Comparison of ENCODE assay signal across 23 mouse cellular contexts in the genomic region with DNA sequence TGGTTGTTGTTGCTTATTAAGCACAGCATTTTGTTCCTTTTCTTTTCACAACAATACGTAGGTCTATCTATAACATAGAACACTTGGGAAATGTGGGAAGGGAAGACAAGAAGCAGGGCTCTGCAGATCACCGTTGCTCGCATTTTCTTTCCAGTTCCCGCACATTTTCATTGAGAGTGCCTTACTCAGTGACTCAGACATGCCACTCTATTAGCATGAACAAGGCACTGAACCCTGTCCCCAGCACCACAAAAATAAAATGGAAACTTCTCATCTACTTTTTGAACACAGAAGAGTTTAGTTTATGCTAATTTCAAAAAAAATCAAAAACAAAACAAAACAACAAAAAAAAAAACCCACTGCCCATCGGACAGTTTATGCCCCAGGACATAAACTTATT. TPM values are rescaled to one million over a fixed set of nuclear protein-coding genes. Genes with fewer than 3 reads are reported as not detected.
A peak's percentile ranks its signal among the peaks of the same experiment; 100 is the strongest.
DNase-seq lines count a peak whose midpoint lies in the region; ATAC-seq lines count a peak whose summit lies in the region.
"Had no signal": no experiment of that assay in that cellular context is flagged by ENCODE, and none has a peak within 500 bp of the region (broad histone marks: within the 10 kb centered on the region; RNA-seq: fewer than 3 reads in every experiment).

No protein-coding gene starts in this region.

- peaks cover 13% of the 10 kb centered on the region for H3K4me1 ChIP-seq in heart, embryonic 16.5 days (ENCODE audit: control insufficient read depth, insufficient read depth, low read length)

- no peak overlapping the region; the same call in 1 of the 2 replicates for H3K9ac ChIP-seq in heart, embryonic 16.5 days (ENCODE audit: low read length)
- H3K9ac ChIP-seq: embryonic facial prominence, embryonic 15.5 days; forebrain, embryonic 12.5 days; forebrain, postnatal 0 days; hindbrain, embryonic 12.5 days; limb, embryonic 13.5 days; lung, embryonic 15.5 days; neural tube, embryonic 13.5 days had no signal

- intact Hi-C loops in heart, postnatal 10 days (cut with DNase I), result no loop called here
- intact Hi-C loops in heart, postnatal 14 days (cut with DNase I), result no loop called here

- no peaks in the 10 kb centered on the region for H3K27me3 ChIP-seq in heart, embryonic 16.5 days (ENCODE audit: control insufficient read depth, insufficient read depth, low read length)
- H3K27me3 ChIP-seq: embryonic facial prominence, embryonic 15.5 days; forebrain, embryonic 12.5 days; hindbrain, embryonic 12.5 days; limb, embryonic 13.5 days; lung, embryonic 15.5 days; neural tube, embryonic 13.5 days had no signal

- ATAC-seq in heart, embryonic 16.5 days (replicated peaks; ENCODE audit: extremely low read depth, insufficient read depth, low FRiP score), result no peak
- ATAC-seq: forebrain, postnatal 0 days; intestine, embryonic 16.5 days had no signal

- no peak overlapping the region; the same call in 1 of the 2 replicates for H3K4me3 ChIP-seq in heart, embryonic 16.5 days (ENCODE audit: low read length)
- H3K4me3 ChIP-seq: embryonic facial prominence, embryonic 10.5 days; embryonic facial prominence, embryonic 15.5 days; forebrain, embryonic 12.5 days; hindbrain, embryonic 12.5 days; limb, embryonic 13.5 days; lung, embryonic 15.5 days; midbrain, embryonic 10.5 days; myocyte; neural tube, embryonic 13.5 days had no signal

- 96% methylated on average over 5 of the region's 5 CpGs for WGBS in heart, embryonic 16.5 days

- H3K9me3 ChIP-seq in heart, embryonic 16.5 days (replicated peaks; ENCODE audit: control insufficient read depth, low read length), result no peaks in the 10 kb centered on the region
- H3K9me3 ChIP-seq: embryonic facial prominence, embryonic 10.5 days; embryonic facial prominence, embryonic 15.5 days; forebrain, embryonic 12.5 days; G1E; hindbrain, embryonic 12.5 days; limb, embryonic 13.5 days; lung, embryonic 15.5 days; midbrain, embryonic 10.5 days; neural tube, embryonic 13.5 days had no signal

- H3K27ac ChIP-seq in heart, embryonic 16.5 days (ENCODE audit: low read length), result no peak overlapping the region; the same call in 1 of the 2 replicates
- H3K27ac ChIP-seq: embryonic facial prominence, embryonic 10.5 days; forebrain, embryonic 12.5 days; hindbrain, embryonic 12.5 days; hindbrain, postnatal 0 days; limb, embryonic 13.5 days; lung, embryonic 15.5 days; midbrain, embryonic 10.5 days; neural tube, embryonic 13.5 days had no signal

- H3K4me2 ChIP-seq in heart, embryonic 16.5 days (ENCODE audit: low read depth, low read length), result peak overlapping the region; percentile 55
- H3K4me2 ChIP-seq: embryonic facial prominence, embryonic 15.5 days; forebrain, embryonic 12.5 days; hindbrain, embryonic 12.5 days; limb, embryonic 13.5 days; liver, embryonic 11.5 days; lung, embryonic 15.5 days; neural tube, embryonic 13.5 days had no signal

- peak; percentile 22 for DNase-seq in heart, adult 11 months
- DNase-seq in heart, postnatal 10 days, result no peak
- no peak for DNase-seq in heart, postnatal 14 days
- DNase-seq in right cerebral cortex, postnatal 25 days, result peak; percentile 2
- no peak for DNase-seq in right cerebral cortex, postnatal 4 days
- no peak for DNase-seq in thymus, postnatal 4 days
- DNase-seq: adrenal gland, adult 8-10 months; forebrain, postnatal 0 days; kidney, adult 9 months had no signal

- H3K36me3 ChIP-seq in heart, embryonic 16.5 days (ENCODE audit: control insufficient read depth, insufficient read depth), result no peaks in the 10 kb centered on the region
- H3K36me3 ChIP-seq: G1E; lung, embryonic 15.5 days had no signal

RNA-seq across cellular contexts. Expression of a gene that starts 34.5 kb away (rescaled TPM):
- 10 to 100 TPM; 22.9 to 28.6 TPM for total RNA-seq in heart, postnatal 10 days (2021)
- polyA plus RNA-seq in heart, embryonic 16.5 days (2015; fragmentation: Nextera tagmentation; extraction: Ambion mirVana), result 14.7 and 15.8 TPM in 2 replicates
- total RNA-seq in heart, postnatal 14 days (2021), result 10 to 100 TPM; 27.1 to 28.7 TPM
- polyA plus RNA-seq: G1E had no signal

Comparison
In these comparisons a context has a peak if more than half of its experiments do, and no peak if none do; other contexts are left out.
1. DNase-seq: peak in heart, adult 11 months (single experiment) and right cerebral cortex, postnatal 25 days (single experiment); none in heart, postnatal 10 days (0 of 2), heart, postnatal 14 days (0 of 2), right cerebral cortex, postnatal 4 days (single experiment) and thymus, postnatal 4 days (single experiment).